Mouse (Mus musculus) v-Abl transformed pro-B cells (cell line): ENCODE measurements around the gene Tha1.

Source experiments
- in situ Hi-C, 2 experiments: fragments of 400-800 bp; cut with MboI; formaldehyde crosslinking; loops; one replicate each; pipeline ENCODE4 v1.15.1; 2025; ENCODE audit not compliant: unreplicated experiment in 2 of 2

Tha1 gene

GRCm38 (mm10) chr11:117872861-117873608 is at the start of gene Tha1:
Gene Tha1 (minus strand): TSS chr11:117873481.
- in situ Hi-C loops = loop anchor here (5.0 to 25.0 kb wide), 9 partner anchors 92 to 564 kb away; partner anchors contain the start of gene C1qtnf1 (in 1 of the 2)

GRCm38 (mm10) chr11:117919211-117919610 is 45.9 kb upstream of the Tha1 start:
- in situ Hi-C loops = loop anchor here (5.0 kb wide), 2 partner anchors 48 to 103 kb away; no protein-coding TSS in a partner anchor

- in situ Hi-C loops = loop anchor here (5.0 kb wide), 2 partner anchors 49 to 104 kb away; no protein-coding TSS in a partner anchor
Measured at GRCm38 (mm10) chr11:117918541-117918940, 45.3 kb upstream of the Tha1 start.

GRCm38 (mm10) chr11:117915837-117916236 is 42.6 kb upstream of the Tha1 start:
- in situ Hi-C loops = loop anchor here (5.0 kb wide), 2 partner anchors 51 to 106 kb away; no protein-coding TSS in a partner anchor

- in situ Hi-C loops = loop anchor here (5.0 kb wide), 2 partner anchors 52 to 107 kb away; no protein-coding TSS in a partner anchor
Measured at GRCm38 (mm10) chr11:117915341-117915740, 42.1 kb upstream of the Tha1 start.

GRCm38 (mm10) chr11:117914531-117914930 is 41.2 kb upstream of the Tha1 start:
- in situ Hi-C loops = no loop called here

GRCm38 (mm10) chr11:117912684-117913352 is 39.5 kb upstream of the Tha1 start:
- in situ Hi-C loops = no loop called here

GRCm38 (mm10) chr11:117909337-117909736 is 36.1 kb upstream of the Tha1 start:
- in situ Hi-C loops = no loop called here

- in situ Hi-C loops = no loop called here
Measured at GRCm38 (mm10) chr11:117904442-117904841, 31.2 kb upstream of the Tha1 start.

- in situ Hi-C loops = no loop called here
Measured at GRCm38 (mm10) chr11:117902282-117902681, 29.0 kb upstream of the Tha1 start.

GRCm38 (mm10) chr11:117896533-117896932 is 23.3 kb upstream of the Tha1 start:
- in situ Hi-C loops = no loop called here

GRCm38 (mm10) chr11:117894676-117895075 is 21.4 kb upstream of the Tha1 start:
- in situ Hi-C loops = no loop called here

GRCm38 (mm10) chr11:117892199-117892598 is 18.9 kb upstream of the Tha1 start:
- in situ Hi-C loops = no loop called here

GRCm38 (mm10) chr11:117891581-117892175 is 18.4 kb upstream of the Tha1 start:
- in situ Hi-C loops = no loop called here

GRCm38 (mm10) chr11:117890519-117891282 is 17.4 kb upstream of the Tha1 start:
- in situ Hi-C loops = no loop called here

- in situ Hi-C loops = loop anchor here in 1 of 2 experiments (5.0 kb wide), 1 partner anchor 32 kb away; no protein-coding TSS in a partner anchor
Measured at GRCm38 (mm10) chr11:117889887-117890340, 16.6 kb upstream of the Tha1 start.

GRCm38 (mm10) chr11:117888853-117889822 is 15.9 kb upstream of the Tha1 start:
- in situ Hi-C loops = loop anchor here in 1 of 2 experiments (5.0 kb wide), 1 partner anchor 33 kb away; no protein-coding TSS in a partner anchor

- in situ Hi-C loops = loop anchor here in 1 of 2 experiments (5.0 kb wide), 1 partner anchor 34 kb away; no protein-coding TSS in a partner anchor
Measured at GRCm38 (mm10) chr11:117888168-117888852, 15.0 kb upstream of the Tha1 start.
